Mouse (Mus musculus) liver, embryonic 14.5 days (tissue): ENCODE results near the gene Nme4.

Source experiments
- CTCF ChIP-seq: IDR thresholded peaks from 2 replicates; pipeline ENCODE4 v1.5.1; 2016; ENCODE audit warnings: antibody characterized with exemption, low read depth, control low read depth
- EP300 ChIP-seq: IDR thresholded peaks from 2 replicates; pipeline ENCODE4 v1.6.1; 2016; ENCODE audit warnings: antibody characterized with exemption, low read depth

DNA sequence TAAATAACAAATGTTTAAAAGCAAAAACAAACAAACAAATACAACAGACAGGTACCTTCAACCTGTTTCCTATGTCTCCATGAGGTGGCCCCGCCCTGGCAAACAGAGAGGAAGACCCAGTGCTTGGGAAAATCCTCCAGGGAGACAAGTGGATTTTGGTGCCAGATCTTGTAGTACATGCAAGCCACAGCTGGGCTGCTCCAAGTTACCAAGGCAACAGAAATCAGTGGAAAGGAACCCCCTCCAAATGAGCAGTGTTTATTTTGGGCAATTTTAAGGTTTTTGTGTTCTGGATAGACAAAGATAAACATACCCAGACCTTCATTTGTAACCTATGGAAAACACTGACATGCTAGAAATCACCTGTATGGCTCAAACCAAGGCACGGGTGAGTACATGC is 16.6 kb downstream of the Nme4 start:
- TF ChIP-seq CTCF: no peak
- no peak for TF ChIP-seq EP300
